Mouse (Mus musculus): ENCODE measurements at regions not wholly inside any gene's neighbourhood (a gene's known extent, or its start where the extent isn't known, plus 50 kb on each side); places are given as distances from the start of the nearest gene placed in this dataset.

- DNase-seq (ENCODE audit: low spot score) = no peak
These were observed 55.9 kb upstream of the Tbc1d2b start for GRCm38 (mm10) chr9:90326531-90326930.

All from heart, adult 8-10 months (tissue).